23 mouse cellular contexts compared by ENCODE assay signal in the genomic region with DNA sequence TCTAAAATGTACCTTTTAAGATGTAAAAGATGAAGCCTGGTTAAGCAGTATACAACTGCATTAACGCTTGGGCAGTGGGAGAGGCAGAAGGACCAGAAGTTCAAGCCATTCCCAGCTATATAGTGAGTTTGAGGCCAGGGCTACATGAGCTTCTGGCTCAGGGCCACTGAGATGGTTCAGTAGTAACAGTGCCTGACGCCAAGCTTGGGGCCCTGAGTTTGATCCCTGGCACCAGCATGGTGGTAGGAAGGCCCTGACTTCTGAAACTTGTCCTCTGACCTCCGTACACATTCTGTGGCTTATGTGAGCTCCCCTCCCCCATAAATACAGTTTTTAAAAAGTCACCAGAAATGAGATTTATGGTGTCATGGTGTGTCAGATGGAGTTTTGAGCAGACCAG. TPM values are rescaled to one million over a fixed set of nuclear protein-coding genes. Genes with fewer than 3 reads are reported as not detected.
DNase-seq lines count a peak whose midpoint lies in the region; ATAC-seq and TF ChIP-seq lines count a peak whose summit lies in the region.
"Had no signal": no experiment of that assay in that cellular context is flagged by ENCODE, and none has a peak within 500 bp of the region (broad histone marks: within the 10 kb centered on the region; RNA-seq: fewer than 3 reads in every experiment).

No protein-coding gene starts in this region.

- TF ChIP-seq CTCF in liver, adult 2 months (IDR thresholded peaks at IDR 0.05; ENCODE audit: low read depth, low read length) = no peak

- no peak overlapping the region for H3K9ac ChIP-seq in kidney, embryonic 16.5 days (replicated peaks; ENCODE audit: low read length)
- H3K9ac ChIP-seq in kidney, embryonic 14.5 days (ENCODE audit: low read depth, low read length) = no peak overlapping the region
- H3K9ac ChIP-seq in liver, adult 2 months (ENCODE audit: low read depth, low read length) = no peak overlapping the region
- no peak overlapping the region for H3K9ac ChIP-seq in liver, embryonic 12.5 days
- H3K9ac ChIP-seq: embryonic facial prominence, embryonic 13.5 days; embryonic facial prominence, embryonic 15.5 days; forebrain, embryonic 12.5 days had no signal

- H3K4me2 ChIP-seq in kidney, embryonic 16.5 days (replicated peaks; ENCODE audit: low read depth, low read length) = no peak overlapping the region
- no peak overlapping the region for H3K4me2 ChIP-seq in kidney, embryonic 14.5 days (replicated peaks; ENCODE audit: low read depth, low read length)
- H3K4me2 ChIP-seq in liver, embryonic 12.5 days = no peak overlapping the region
- H3K4me2 ChIP-seq: embryonic facial prominence, embryonic 13.5 days; embryonic facial prominence, embryonic 15.5 days; forebrain, embryonic 12.5 days had no signal

- H3K27ac ChIP-seq in kidney, embryonic 16.5 days (ENCODE audit: low read length) = no peak overlapping the region
- H3K27ac ChIP-seq in kidney, embryonic 14.5 days (ENCODE audit: low read depth, low read length) = no peak overlapping the region
- H3K27ac ChIP-seq in liver, adult 2 months (replicated peaks; ENCODE audit: insufficient read depth, low read depth, low read length) = no peak overlapping the region
- H3K27ac ChIP-seq in liver, embryonic 12.5 days = no peak overlapping the region
- H3K27ac ChIP-seq: embryonic facial prominence, embryonic 13.5 days; embryonic facial prominence, embryonic 15.5 days; forebrain, embryonic 10.5 days; forebrain, embryonic 12.5 days had no signal

- no peak overlapping the region for H3K4me3 ChIP-seq in kidney, embryonic 16.5 days (ENCODE audit: low read length)
- H3K4me3 ChIP-seq in kidney, embryonic 14.5 days (ENCODE audit: low read length) = no peak overlapping the region
- no peak overlapping the region for H3K4me3 ChIP-seq in liver, adult 2 months (ENCODE audit: insufficient read depth, low read depth, low read length)
- H3K4me3 ChIP-seq in liver, embryonic 12.5 days = no peak overlapping the region
- H3K4me3 ChIP-seq: embryonic facial prominence, embryonic 13.5 days; embryonic facial prominence, embryonic 15.5 days; erythroblast, embryonic 14.5 days; forebrain, embryonic 10.5 days; forebrain, embryonic 12.5 days had no signal

- no peaks in the 10 kb centered on the region for H3K9me3 ChIP-seq in kidney, embryonic 16.5 days (ENCODE audit: low read length)
- no peaks in the 10 kb centered on the region for H3K9me3 ChIP-seq in kidney, embryonic 14.5 days (ENCODE audit: control insufficient read depth, low read length)
- no peaks in the 10 kb centered on the region for H3K9me3 ChIP-seq in liver, embryonic 12.5 days (replicated peaks)
- H3K9me3 ChIP-seq: embryonic facial prominence, embryonic 15.5 days; forebrain, embryonic 10.5 days; forebrain, embryonic 12.5 days had no signal

- peaks cover 18% of the 10 kb centered on the region; the same call in 1 of the 2 replicates for H3K79me2 ChIP-seq in liver, adult 2 months (ENCODE audit: control insufficient read depth, insufficient read depth, low read length)

- no peak for TF ChIP-seq POLR2A in liver, adult 2 months (IDR thresholded peaks at IDR 0.05; ENCODE audit: extremely low read depth, insufficient read depth, low read length)

- peak; percentile 27 for DNase-seq in kidney, adult 18-20 months
- DNase-seq in kidney, adult 8-10 months = peak; percentile 23 to 44
- peak; percentile 76 for DNase-seq in liver, adult 2 months (ENCODE audit: extremely low read depth, low read depth, low spot score)
- DNase-seq: adrenal gland, adult 2 months; adrenal gland, postnatal 10 days; adrenal gland, postnatal 25 days; cerebellum, adult 11 months; cerebellum, adult 18-20 months; cerebellum, adult 8-10 months; cerebellum, adult 9-11 months; cerebellum, postnatal 14 days; cerebellum, postnatal 36 days; embryo, embryonic 11 days had no signal

- 86% methylated on average over 3 of the region's 3 CpGs for WGBS in kidney, embryonic 16.5 days
- 89% methylated on average over 3 of the region's 3 CpGs for WGBS in kidney, embryonic 14.5 days
- WGBS in liver, adult 2 months = 45% methylated on average over 3 of the region's 3 CpGs
- WGBS in liver, embryonic 12.5 days (ENCODE audit: insufficient replicate concordance) = 86% methylated on average over 3 of the region's 3 CpGs

- H3K36me3 ChIP-seq in kidney, embryonic 16.5 days (ENCODE audit: insufficient read depth, low read length) = peaks cover 21% of the 10 kb centered on the region
- H3K36me3 ChIP-seq in kidney, embryonic 14.5 days (ENCODE audit: control insufficient read depth, insufficient read depth, low read length) = peaks cover 5% of the 10 kb centered on the region; the same call in 1 of the 2 replicates
- no peaks in the 10 kb centered on the region for H3K36me3 ChIP-seq in liver, adult 2 months (ENCODE audit: control insufficient read depth, insufficient read depth, low read length)
- peaks cover 47% of the 10 kb centered on the region for H3K36me3 ChIP-seq in liver, embryonic 12.5 days

- H3K4me1 ChIP-seq in kidney, embryonic 16.5 days (ENCODE audit: insufficient read depth, low read length) = peaks cover 17% of the 10 kb centered on the region
- peaks cover 23% of the 10 kb centered on the region for H3K4me1 ChIP-seq in kidney, embryonic 14.5 days (ENCODE audit: control insufficient read depth, insufficient read depth, low read length)
- peaks cover 31% of the 10 kb centered on the region for H3K4me1 ChIP-seq in liver, adult 2 months (ENCODE audit: control insufficient read depth, insufficient read depth, low read length)
- H3K4me1 ChIP-seq in liver, embryonic 12.5 days = peaks cover 36% of the 10 kb centered on the region

- no peaks in the 10 kb centered on the region for H3K27me3 ChIP-seq in kidney, embryonic 16.5 days (ENCODE audit: insufficient read depth, low read length)
- H3K27me3 ChIP-seq in kidney, embryonic 14.5 days (ENCODE audit: control insufficient read depth, insufficient read depth, low read length) = no peaks in the 10 kb centered on the region
- no peaks in the 10 kb centered on the region for H3K27me3 ChIP-seq in liver, adult 2 months (ENCODE audit: control insufficient read depth, insufficient read depth, low read length)
- H3K27me3 ChIP-seq in liver, embryonic 12.5 days (replicated peaks) = no peaks in the 10 kb centered on the region
- H3K27me3 ChIP-seq: embryonic facial prominence, embryonic 13.5 days; embryonic facial prominence, embryonic 15.5 days; forebrain, embryonic 12.5 days had no signal

- no peak for ATAC-seq in kidney, embryonic 16.5 days (ENCODE audit: low FRiP score, low TSS enrichment)
- ATAC-seq in kidney, embryonic 14.5 days (ENCODE audit: low FRiP score, low TSS enrichment) = no peak
- no peak for ATAC-seq in liver, embryonic 12.5 days
- ATAC-seq: forebrain, embryonic 14.5 days had no signal

RNA-seq across cellular contexts. Expression of gene Trit1, which starts 5.2 kb away (rescaled TPM):
- 18.1 and 21.5 TPM in 2 replicates for polyA plus RNA-seq in kidney, embryonic 16.5 days (2015; fragmentation: Nextera tagmentation; extraction: Ambion mirVana)
- polyA plus RNA-seq in kidney, embryonic 14.5 days (2014; fragmentation: Nextera tagmentation; extraction: Ambion mirVana) = 15.8 and 21.7 TPM in 2 replicates
- total RNA-seq in liver, adult 2 months (2014; rRNA removed) = 9.2 and 11.2 TPM in 2 replicates
- polyA plus RNA-seq in liver, adult 2 months (2012; rRNA removed) = 3.2 and 4.3 TPM in 2 replicates
- polyA plus RNA-seq in liver, embryonic 12.5 days (2016; fragmentation: Nextera tagmentation; extraction: Ambion mirVana) = 8.9 and 10.9 TPM in 2 replicates

RNA-seq across cellular contexts. Expression of gene Mycl, which starts 26.1 kb away (rescaled TPM):
- polyA plus RNA-seq in kidney, embryonic 16.5 days (2015; fragmentation: Nextera tagmentation; extraction: Ambion mirVana) = 6.8 and 7.0 TPM in 2 replicates
- polyA plus RNA-seq in kidney, embryonic 14.5 days (2014; fragmentation: Nextera tagmentation; extraction: Ambion mirVana) = 7.9 and 13.8 TPM in 2 replicates
- total RNA-seq in liver, adult 2 months (2014; rRNA removed) = 7.0 and 7.6 TPM in 2 replicates
- 3.3 and 3.6 TPM in 2 replicates for polyA plus RNA-seq in liver, adult 2 months (2012; rRNA removed)
- polyA plus RNA-seq in liver, embryonic 12.5 days (2016; fragmentation: Nextera tagmentation; extraction: Ambion mirVana) = 1.2 and 1.6 TPM in 2 replicates
- total RNA-seq: MEL had no signal
